Mouse (Mus musculus) left cerebral cortex, adult 18-20 months (tissue): ENCODE results near the gene Nol11. TPM values are rescaled to one million over a fixed set of nuclear protein-coding genes. Genes with fewer than 3 reads are reported as not detected.

Source experiments
- DNase-seq, 2 experiments: peaks; one replicate each; pipeline ENCODE4 v3.0.0; 2021 to 2022; ENCODE audit warnings: low spot score in 2 of 2, mixed read lengths in 1 of 2
- long read RNA-seq, 2 experiments: library from polyadenylated mRNA; stranded (forward); transcript quantifications; one replicate each; pipeline ENCODE4 v2.0.0; 2021
- total RNA-seq, 2 experiments: library from RNA; stranded (reverse); gene quantifications; 2 replicates each; pipeline ENCODE4 v1.2.3; 2021

Gene Nol11
- total RNA-seq = 10 to 100 TPM; 23.6 to 24.0 TPM
- long read RNA-seq, experiment 1, transcript Nol11-201 (18 exons, 3,158 nt) = major isoform, 32 of 41 reads
- long read RNA-seq, experiment 1, partial matches to known transcripts = 2 of 41 reads
- long read RNA-seq, experiment 1, other reads (novel, unspliced or antisense) = 5 of 41 reads
- long read RNA-seq, experiment 2, transcript Nol11-201 (18 exons, 3,158 nt) = major isoform, 29 of 36 reads
- long read RNA-seq, experiment 2, partial matches to known transcripts = 3 of 36 reads
- long read RNA-seq, experiment 2, other reads (novel, unspliced or antisense) = 2 of 36 reads

- DNase-seq = peak; percentile 97 to 99
Measured at GRCm38 (mm10) chr11:107188565-107189552, at the start of gene Nol11. Gene Nol11, minus strand, starts transcription at chr11:107189381.

DNA sequence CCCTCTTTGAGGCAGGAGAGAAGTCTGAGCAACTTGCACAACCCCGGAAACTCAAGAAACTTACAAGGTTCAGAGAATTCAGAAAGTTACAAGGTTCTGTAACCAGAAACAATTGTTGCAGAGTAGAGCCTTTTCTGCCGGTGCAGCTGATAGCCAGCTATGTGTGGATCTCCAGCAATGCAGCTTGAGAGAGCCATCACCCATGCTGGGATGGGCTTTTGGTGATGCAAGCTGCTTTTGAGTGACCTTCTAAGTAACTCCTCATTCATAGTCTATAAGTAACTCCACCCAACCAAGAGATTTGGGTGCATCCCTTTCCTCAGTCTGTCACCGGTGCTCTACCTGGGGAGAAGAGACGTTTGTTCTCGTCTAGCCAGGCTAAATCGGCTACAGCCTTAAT, 49.3 kb upstream of the Nol11 start:
- no peak for DNase-seq

GRCm38 (mm10) chr11:107237532-107237931, 48.4 kb upstream of the Nol11 start:
- DNase-seq = no peak

DNA sequence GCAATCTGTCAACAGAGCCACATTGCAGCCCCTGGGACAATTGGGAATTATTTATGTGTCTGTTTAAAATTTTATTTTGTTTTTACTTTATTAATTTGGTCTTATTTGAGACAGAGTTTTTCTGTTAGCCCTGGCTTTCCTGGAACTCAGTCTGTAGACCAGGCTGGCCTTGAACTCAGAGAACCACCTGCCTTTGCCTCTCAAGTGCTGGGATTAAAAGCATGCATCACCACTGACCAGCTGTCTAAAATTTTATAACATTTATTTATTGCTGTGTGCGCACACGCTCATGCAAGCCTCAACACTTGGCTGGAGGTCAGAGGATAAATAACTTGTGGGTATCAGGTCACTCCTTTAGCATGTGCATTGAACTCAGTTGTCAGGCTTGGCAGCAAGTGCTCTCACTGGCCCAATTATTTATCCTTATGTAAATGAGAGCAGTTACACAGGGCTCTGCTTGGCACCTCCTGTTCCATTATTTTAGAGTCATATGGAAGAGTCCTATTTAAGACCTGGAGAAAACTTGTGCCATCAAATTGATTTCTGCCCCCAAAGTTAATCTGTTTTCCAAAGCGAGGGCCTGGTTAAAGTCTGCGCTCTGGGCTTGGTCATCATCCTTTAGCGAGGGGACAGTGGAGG, 44.2 kb upstream of the Nol11 start:
- no peak for DNase-seq

GRCm38 (mm10) chr11:107230128-107230527, 40.9 kb upstream of the Nol11 start:
- DNase-seq = no peak

- DNase-seq = no peak
Measured at GRCm38 (mm10) chr11:107226431-107226830, 37.2 kb upstream of the Nol11 start.

- no peak for DNase-seq
Measured at GRCm38 (mm10) chr11:107226013-107226412, 36.8 kb upstream of the Nol11 start.

GRCm38 (mm10) chr11:107225301-107225700, 36.1 kb upstream of the Nol11 start:
- no peak for DNase-seq

DNA sequence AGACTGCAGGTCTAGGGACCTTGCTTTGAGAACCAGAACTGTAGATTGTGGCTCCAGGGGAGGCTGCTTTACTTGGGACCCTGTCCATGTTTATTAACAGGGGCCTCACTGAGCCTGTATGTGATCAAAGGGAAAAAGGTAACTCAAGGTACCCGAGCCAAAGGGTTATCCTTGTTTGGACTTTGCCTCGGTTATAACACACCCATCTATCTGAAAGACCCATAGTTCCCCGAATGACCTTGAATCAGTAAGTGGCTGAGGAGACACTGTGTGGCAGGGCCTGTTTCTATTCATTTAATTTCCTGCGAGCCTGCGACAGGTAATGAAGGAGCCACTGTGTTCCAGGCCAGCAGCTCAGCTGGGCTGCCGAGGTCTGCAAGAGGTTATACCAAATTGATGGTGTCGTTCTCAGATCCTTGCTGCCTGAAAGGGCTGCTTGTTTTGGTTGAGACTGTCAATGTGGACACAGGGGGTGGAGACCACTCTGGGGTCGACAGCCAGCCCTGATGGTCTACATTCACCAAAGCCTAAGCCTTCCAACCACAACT, 34.6 kb upstream of the Nol11 start:
- no peak for DNase-seq

- DNase-seq = no peak
Measured at GRCm38 (mm10) chr11:107223169-107223561, 34.0 kb upstream of the Nol11 start.

- no peak for DNase-seq
Measured at GRCm38 (mm10) chr11:107222531-107223168, 33.5 kb upstream of the Nol11 start.

DNA sequence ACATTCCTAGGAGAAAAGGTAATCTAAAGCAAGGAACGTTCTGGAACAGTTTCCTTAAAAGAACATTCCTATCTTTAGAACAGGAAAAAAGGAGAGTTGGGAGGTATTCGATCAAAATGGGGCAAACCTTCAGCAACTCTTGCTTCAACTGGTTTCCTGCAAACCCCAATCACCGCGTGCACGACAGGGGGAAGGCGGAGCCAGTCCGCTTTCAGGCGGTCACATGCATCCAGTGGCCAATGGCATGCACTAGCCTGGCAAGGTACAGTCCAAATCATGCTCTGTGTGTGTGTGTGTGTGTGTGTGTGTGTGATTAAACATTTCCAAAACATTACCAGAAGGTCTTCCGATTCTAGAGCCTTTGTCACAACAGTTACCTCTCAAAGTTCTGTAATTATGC, 25.9 kb upstream of the Nol11 start:
- no peak for DNase-seq

GRCm38 (mm10) chr11:107213745-107214144, 24.6 kb upstream of the Nol11 start:
- no peak for DNase-seq

DNA sequence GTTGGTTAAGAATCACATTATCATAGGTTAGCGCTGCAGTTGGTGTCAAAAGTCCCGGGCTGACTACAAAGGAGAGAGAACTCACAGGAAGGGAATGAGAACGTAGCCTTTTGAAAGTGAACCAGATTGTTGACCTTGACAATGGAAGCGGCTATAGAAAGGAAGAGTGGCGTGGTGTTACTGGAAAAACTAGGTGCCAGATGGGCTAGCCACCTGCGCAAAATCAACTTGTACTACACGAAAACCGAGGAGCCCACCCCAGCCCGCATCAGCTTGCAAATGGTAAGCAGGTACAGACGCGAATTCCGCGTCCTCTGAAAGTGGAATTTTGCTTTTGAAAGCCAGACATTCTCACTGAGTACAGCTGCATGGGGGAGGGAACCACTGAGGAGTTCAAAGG, 20.6 kb upstream of the Nol11 start:
- DNase-seq = no peak

- DNase-seq = no peak
Measured at GRCm38 (mm10) chr11:107201773-107202172, 12.6 kb upstream of the Nol11 start.

DNA sequence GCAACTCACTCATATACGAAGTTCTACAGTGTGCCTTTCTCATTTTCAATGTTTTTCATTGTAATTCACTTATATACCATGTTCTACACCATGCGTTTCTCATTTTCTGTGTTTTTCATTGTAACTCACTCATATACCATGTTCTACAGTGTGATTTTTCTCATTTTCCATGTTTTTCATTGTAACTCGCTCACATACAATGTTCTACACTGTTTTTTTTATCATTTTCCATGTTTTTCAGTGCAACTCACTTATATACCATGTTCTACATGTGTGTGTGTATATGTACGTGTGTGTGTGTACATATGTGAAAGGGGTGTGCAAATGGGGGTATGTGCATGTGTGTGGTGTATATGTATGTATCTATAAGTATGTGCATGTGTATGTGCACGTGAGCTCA, 10.1 kb upstream of the Nol11 start:
- no peak for DNase-seq

DNA sequence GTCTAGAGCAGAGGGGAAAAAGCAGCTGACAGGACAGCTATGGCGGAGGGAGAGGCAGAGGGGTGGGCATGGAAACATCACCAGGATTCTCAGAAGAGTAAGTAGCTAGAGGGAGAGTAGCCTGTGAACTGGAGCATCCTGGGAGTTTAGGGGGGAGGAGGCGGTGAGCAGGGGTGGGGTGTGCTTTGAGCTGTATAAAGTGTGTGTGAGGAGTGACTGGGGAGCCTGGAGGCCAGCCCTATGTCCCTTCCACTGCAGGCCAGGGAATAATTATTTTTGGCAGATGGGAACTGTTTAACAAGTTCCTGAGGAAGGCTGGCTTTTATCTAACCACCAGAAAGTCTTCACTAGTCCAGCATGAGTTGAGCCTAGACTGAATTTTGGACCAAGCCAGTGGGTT, 6.2 kb upstream of the Nol11 start:
- no peak for DNase-seq

- DNase-seq = no peak
Measured at GRCm38 (mm10) chr11:107190376-107190775, 1.2 kb upstream of the Nol11 start.

- no peak for DNase-seq
Measured at GRCm38 (mm10) chr11:107183777-107184176, 5.4 kb downstream of the Nol11 start.

GRCm38 (mm10) chr11:107161215-107161614, 28.0 kb downstream of the Nol11 start:
- DNase-seq = no peak

DNA sequence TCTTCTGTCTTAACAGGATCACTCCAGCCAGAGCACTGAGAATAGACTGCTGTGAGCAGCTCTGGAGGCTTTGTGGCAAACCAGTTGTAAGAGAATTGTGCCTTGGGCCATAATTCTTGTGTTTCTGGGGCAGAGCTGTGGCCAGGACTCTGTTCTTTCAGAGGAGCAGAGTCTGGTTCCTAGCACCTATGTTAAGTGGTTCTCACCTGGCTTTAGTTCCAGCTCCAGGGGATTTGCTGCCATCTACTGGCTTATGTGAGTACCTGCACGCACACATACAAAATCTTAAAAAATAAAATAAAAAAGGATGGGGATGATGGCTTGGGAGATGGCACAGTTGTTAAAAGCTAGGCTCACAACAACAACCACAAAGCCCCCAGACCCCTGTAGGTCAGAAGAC, 30.1 kb downstream of the Nol11 start:
- DNase-seq = no peak
